Mouse (Mus musculus): Measurements from ENCODE around the gene Habp2. TPM values are rescaled to one million over a fixed set of nuclear protein-coding genes. Genes with fewer than 3 reads are reported as not detected.

Habp2 gene
- polyA plus RNA-seq, 1 experiment: 303 TPM

- H3K36me3 ChIP-seq (ENCODE audit: control insufficient read depth, insufficient read depth, low read length): no peaks in the 10 kb centered on the region
- WGBS: 56% methylated on average over 9 of the region's 9 CpGs
- no peaks in the 10 kb centered on the region for H3K27me3 ChIP-seq (replicated peaks; ENCODE audit: control insufficient read depth, insufficient read depth, low read length)
- H3K27ac ChIP-seq (ENCODE audit: insufficient read depth, low read depth, low read length): no peak overlapping the region
- no peak for DNase-seq
- H3K4me3 ChIP-seq (ENCODE audit: insufficient read depth, low read depth, low read length): no peak overlapping the region
- TF ChIP-seq CTCF (conservative IDR thresholded peaks at IDR 0.05; ENCODE audit: insufficient read depth, insufficient read length, low read depth, low read length) (peak; percentile 33), POLR2A (IDR thresholded peaks at IDR 0.05; ENCODE audit: low read depth, low read length) (no peak)
- H3K4me1 ChIP-seq (ENCODE audit: control insufficient read depth, insufficient read depth, low read length): peaks cover 4% of the 10 kb centered on the region; the same call in 1 of the 2 replicates
These were observed 5.4 kb downstream of the Habp2 start for GRCm38 (mm10) chr19:56292335-56292734.

GRCm38 (mm10) chr19:56294654-56295399 lies 7.9 kb downstream of the Habp2 start:
- Histone ChIP-seq H3K4me3 (ENCODE audit: insufficient read depth, low read depth, low read length) (no peak overlapping the region), H3K4me1 (ENCODE audit: control insufficient read depth, insufficient read depth, low read length) (peaks cover 4% of the 10 kb centered on the region; the same call in 1 of the 2 replicates), H3K36me3 (ENCODE audit: control insufficient read depth, insufficient read depth, low read length) (no peaks in the 10 kb centered on the region), H3K27ac (ENCODE audit: insufficient read depth, low read depth, low read length) (no peak overlapping the region), H3K27me3 (replicated peaks; ENCODE audit: control insufficient read depth, insufficient read depth, low read length) (no peaks in the 10 kb centered on the region)
- TF ChIP-seq CTCF (conservative IDR thresholded peaks at IDR 0.05; ENCODE audit: insufficient read depth, insufficient read length, low read depth, low read length): peak; percentile 88
- TF ChIP-seq POLR2A (IDR thresholded peaks at IDR 0.05; ENCODE audit: low read depth, low read length): no peak
- peak; percentile 86 for DNase-seq
- 32% methylated on average over 7 of the region's 7 CpGs for WGBS

- Histone ChIP-seq H3K27me3 (replicated peaks; ENCODE audit: control insufficient read depth, insufficient read depth, low read length) (no peaks in the 10 kb centered on the region), H3K36me3 (ENCODE audit: control insufficient read depth, insufficient read depth, low read length) (no peaks in the 10 kb centered on the region), H3K27ac (ENCODE audit: insufficient read depth, low read depth, low read length) (no peak overlapping the region), H3K4me3 (ENCODE audit: insufficient read depth, low read depth, low read length) (no peak overlapping the region), H3K4me1 (ENCODE audit: control insufficient read depth, insufficient read depth, low read length) (peaks cover 4% of the 10 kb centered on the region; the same call in 1 of the 2 replicates)
- peak; percentile 14 for DNase-seq
- TF ChIP-seq CTCF (conservative IDR thresholded peaks at IDR 0.05; ENCODE audit: insufficient read depth, insufficient read length, low read depth, low read length): no peak
- TF ChIP-seq POLR2A (IDR thresholded peaks at IDR 0.05; ENCODE audit: low read depth, low read length): no peak
- WGBS: 74% methylated on average over 9 of the region's 9 CpGs
These were observed 9.7 kb downstream of the Habp2 start for GRCm38 (mm10) chr19:56296668-56297067.

GRCm38 (mm10) chr19:56297264-56297663 lies 10.3 kb downstream of the Habp2 start:
- H3K4me1 ChIP-seq (ENCODE audit: control insufficient read depth, insufficient read depth, low read length): peaks cover 4% of the 10 kb centered on the region; the same call in 1 of the 2 replicates
- no peak overlapping the region for H3K27ac ChIP-seq (ENCODE audit: insufficient read depth, low read depth, low read length)
- no peaks in the 10 kb centered on the region for H3K36me3 ChIP-seq (ENCODE audit: control insufficient read depth, insufficient read depth, low read length)
- no peak for DNase-seq
- no peak for TF ChIP-seq CTCF (conservative IDR thresholded peaks at IDR 0.05; ENCODE audit: insufficient read depth, insufficient read length, low read depth, low read length)
- TF ChIP-seq POLR2A (IDR thresholded peaks at IDR 0.05; ENCODE audit: low read depth, low read length): no peak
- WGBS: 70% methylated on average over 3 of the region's 3 CpGs
- H3K27me3 ChIP-seq (replicated peaks; ENCODE audit: control insufficient read depth, insufficient read depth, low read length): no peaks in the 10 kb centered on the region
- H3K4me3 ChIP-seq (ENCODE audit: insufficient read depth, low read depth, low read length): no peak overlapping the region

- no peak for DNase-seq
- Histone ChIP-seq H3K27ac (ENCODE audit: insufficient read depth, low read depth, low read length) (no peak overlapping the region), H3K27me3 (replicated peaks; ENCODE audit: control insufficient read depth, insufficient read depth, low read length) (no peaks in the 10 kb centered on the region), H3K4me1 (ENCODE audit: control insufficient read depth, insufficient read depth, low read length) (no peaks in the 10 kb centered on the region), H3K4me3 (ENCODE audit: insufficient read depth, low read depth, low read length) (no peak overlapping the region), H3K36me3 (ENCODE audit: control insufficient read depth, insufficient read depth, low read length) (no peaks in the 10 kb centered on the region)
- 70% methylated on average over 11 of the region's 11 CpGs for WGBS
- TF ChIP-seq CTCF (conservative IDR thresholded peaks at IDR 0.05; ENCODE audit: insufficient read depth, insufficient read length, low read depth, low read length) (no peak), POLR2A (IDR thresholded peaks at IDR 0.05; ENCODE audit: low read depth, low read length) (no peak)
These were observed 13.9 kb downstream of the Habp2 start for GRCm38 (mm10) chr19:56300835-56301234.

GRCm38 (mm10) chr19:56316531-56316930 lies 29.6 kb downstream of the Habp2 start:
- H3K27ac ChIP-seq (ENCODE audit: insufficient read depth, low read depth, low read length): no peak overlapping the region
- 80% methylated on average over 3 of the region's 3 CpGs for WGBS
- H3K27me3 ChIP-seq (replicated peaks; ENCODE audit: control insufficient read depth, insufficient read depth, low read length): no peaks in the 10 kb centered on the region
- H3K4me1 ChIP-seq (ENCODE audit: control insufficient read depth, insufficient read depth, low read length): no peaks in the 10 kb centered on the region
- H3K36me3 ChIP-seq (ENCODE audit: control insufficient read depth, insufficient read depth, low read length): no peaks in the 10 kb centered on the region
- DNase-seq: no peak
- no peak overlapping the region for H3K4me3 ChIP-seq (ENCODE audit: insufficient read depth, low read depth, low read length)
- TF ChIP-seq CTCF (conservative IDR thresholded peaks at IDR 0.05; ENCODE audit: insufficient read depth, insufficient read length, low read depth, low read length) (no peak), POLR2A (IDR thresholded peaks at IDR 0.05; ENCODE audit: low read depth, low read length) (no peak)

GRCm38 (mm10) chr19:56319219-56319618 lies 32.3 kb downstream of the Habp2 start:
- H3K27ac ChIP-seq (ENCODE audit: insufficient read depth, low read depth, low read length): no peak overlapping the region
- H3K4me1 ChIP-seq (ENCODE audit: control insufficient read depth, insufficient read depth, low read length): no peaks in the 10 kb centered on the region
- H3K36me3 ChIP-seq (ENCODE audit: control insufficient read depth, insufficient read depth, low read length): no peaks in the 10 kb centered on the region
- no peaks in the 10 kb centered on the region for H3K27me3 ChIP-seq (replicated peaks; ENCODE audit: control insufficient read depth, insufficient read depth, low read length)
- TF ChIP-seq POLR2A (IDR thresholded peaks at IDR 0.05; ENCODE audit: low read depth, low read length) (no peak), CTCF (conservative IDR thresholded peaks at IDR 0.05; ENCODE audit: insufficient read depth, insufficient read length, low read depth, low read length) (no peak)
- DNase-seq: no peak
- whole genome bisulfite sequencing: 86% methylated on average over 7 of the region's 7 CpGs
- no peak overlapping the region for H3K4me3 ChIP-seq (ENCODE audit: insufficient read depth, low read depth, low read length)
